Mouse (Mus musculus) mesoderm, embryonic 11.5 days (tissue): Measurements from ENCODE around the gene Gm20388.
"Not testable (repeated sequence)": the region's sequence is repeated elsewhere in the genome, so short reads cannot be mapped to it uniquely, and the experiment has no call there.

ENCODE experiments used
- DNase-seq: peaks from one replicate; pipeline ENCODE4 v3.0.0-alpha.2; 2012; ENCODE audit warnings: low read depth, low spot score

Gene Gm20388

DNA sequence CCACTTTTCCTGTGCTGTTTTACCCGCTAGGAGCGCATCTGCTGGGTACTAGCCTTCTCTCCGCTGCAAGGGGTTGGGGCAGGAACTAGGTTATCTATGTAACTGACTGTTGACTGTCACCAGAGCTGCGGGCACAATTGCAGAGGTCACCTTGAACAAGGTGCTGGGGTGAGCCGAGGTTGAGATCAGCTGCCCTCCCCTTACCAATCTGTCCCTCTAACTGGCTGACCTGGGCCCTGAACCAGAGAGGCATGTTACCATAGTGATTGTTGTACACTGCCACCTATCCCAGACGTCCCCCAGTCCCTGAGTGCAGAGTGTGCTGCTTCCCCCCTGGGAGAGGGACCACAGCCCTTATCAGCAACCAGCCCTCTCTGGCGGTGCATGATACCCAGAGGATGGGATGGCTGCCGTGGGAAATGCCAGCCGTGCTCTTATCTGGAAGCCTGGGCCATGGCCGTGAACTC is 2410.8 kb downstream of the Gm20388 start:
- DNase-seq, result no peak

DNA sequence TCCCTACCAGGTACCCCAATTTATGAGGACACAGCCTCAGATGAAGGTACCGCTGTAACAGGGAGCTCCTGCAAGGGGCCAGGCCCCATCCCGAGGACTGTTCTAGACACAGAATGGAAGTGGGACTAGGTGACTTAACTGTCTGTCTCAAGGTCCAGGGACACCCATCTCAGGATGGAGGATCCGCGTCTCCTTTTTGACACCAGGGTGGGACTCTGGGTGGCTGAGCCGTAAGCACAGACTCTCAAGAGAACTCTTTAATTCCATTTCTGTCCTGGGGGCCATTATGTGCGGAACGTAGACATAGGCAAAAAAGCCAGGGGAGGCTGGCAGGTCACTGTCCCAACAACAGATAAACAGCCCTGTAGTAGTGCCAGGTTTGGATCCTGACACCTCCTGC is 2411.5 kb downstream of the Gm20388 start:
- DNase-seq, result no peak

DNA sequence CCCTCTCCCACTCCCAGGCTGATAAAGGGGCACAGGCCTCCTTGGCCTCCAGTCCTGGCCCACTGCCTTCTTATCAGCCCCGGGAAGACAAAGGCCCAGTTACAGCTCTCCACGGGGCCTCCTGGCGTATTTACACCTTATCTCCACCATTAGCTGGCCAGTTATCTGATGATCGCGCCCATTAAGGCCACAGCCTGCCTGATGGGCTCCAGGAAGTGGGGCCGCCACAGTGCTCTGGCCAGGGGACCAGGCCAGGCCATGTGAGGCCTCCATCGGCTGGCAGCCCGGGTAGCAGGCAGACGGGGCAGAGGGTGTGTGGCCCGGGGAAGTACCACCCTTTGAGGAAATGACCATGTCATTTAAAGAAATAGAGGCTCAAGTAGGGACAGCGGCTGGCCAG is 2412.2 kb downstream of the Gm20388 start:
- DNase-seq, result no peak

DNA sequence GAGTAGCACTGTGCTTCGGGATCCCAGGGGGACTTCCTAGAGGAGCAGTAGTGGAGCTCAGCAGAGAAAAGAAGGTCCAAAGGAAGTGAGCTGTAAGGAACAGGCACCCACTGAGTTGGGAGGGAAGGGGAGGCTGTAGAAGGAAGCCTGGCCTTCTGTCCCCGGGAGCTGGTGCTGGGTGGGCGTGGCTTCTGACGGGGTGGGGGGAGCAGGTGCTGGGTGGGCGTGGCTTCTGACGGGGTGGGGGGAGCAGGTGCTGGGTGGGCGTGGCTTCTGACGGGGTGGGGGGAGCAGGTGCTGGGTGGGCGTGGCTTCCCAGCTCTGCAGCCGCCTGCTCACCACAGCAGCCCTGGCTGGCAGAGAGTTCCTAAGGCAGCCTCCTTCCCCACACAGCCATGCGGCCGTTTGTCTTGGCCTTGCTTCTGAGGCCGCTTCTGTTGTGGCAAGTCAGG is 2413.3 kb downstream of the Gm20388 start:
- DNase-seq, result not testable (repeated sequence)

DNA sequence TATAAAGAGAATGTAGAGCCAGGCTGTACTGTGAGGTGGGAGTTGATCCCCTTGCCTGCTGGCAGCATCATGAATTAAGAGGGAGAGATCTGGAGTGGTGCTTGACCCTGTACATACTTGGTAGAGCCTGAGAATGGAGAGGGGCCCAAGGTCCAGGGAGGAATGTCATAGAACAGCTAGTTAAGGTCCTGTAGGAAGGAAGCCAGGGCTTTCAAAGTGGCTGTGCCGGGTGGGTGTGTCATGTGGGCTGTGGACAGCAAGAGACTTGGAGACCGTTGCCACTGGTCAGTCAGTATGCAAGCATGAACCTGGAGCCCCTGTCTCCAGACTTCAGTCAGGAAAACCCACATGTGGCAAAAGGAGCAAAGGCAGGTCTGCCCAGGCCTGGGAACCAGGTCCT is 2414.6 kb downstream of the Gm20388 start:
- no peak for DNase-seq

DNA sequence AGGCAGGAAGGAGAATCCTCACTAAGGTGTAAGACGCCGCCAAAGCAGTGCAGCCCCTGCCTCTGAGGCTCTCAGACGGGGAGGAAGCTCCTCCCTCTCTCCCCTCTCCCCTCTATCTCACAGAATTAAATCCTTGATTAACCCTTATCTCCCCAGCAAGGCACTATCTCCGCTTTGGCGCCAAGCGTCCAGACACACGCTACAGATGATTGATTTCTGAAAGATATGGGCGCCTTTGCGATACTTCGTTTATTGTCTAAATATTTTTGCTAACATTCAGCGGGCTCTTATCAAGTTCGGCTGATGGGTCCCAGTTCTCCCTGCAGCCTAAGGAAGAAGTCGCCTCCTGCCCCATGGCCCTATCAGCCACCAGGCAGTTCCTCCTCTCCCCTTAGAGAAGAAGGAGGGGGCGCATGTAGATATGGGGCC is 2415.5 kb downstream of the Gm20388 start:
- DNase-seq, result no peak

DNA sequence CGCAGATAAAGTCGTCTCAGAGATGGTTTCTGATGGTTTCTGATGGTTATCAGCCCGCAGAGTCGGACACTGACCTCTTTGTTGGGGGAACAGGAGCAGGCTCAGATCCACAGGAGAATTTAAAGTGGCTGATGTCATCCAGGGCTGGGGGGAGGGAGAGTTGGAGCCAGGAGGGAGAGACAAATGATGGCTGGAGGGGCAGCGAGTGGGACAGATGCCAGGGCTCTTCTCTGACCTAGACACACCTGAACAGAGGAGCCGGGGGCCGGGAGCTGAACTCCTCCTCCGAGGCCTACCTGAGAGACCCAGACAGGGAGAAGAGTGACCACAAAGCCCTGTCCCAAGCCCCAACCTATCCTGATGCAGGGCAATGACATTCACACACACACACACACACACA is 2418.4 kb downstream of the Gm20388 start:
- DNase-seq, result no peak

DNA sequence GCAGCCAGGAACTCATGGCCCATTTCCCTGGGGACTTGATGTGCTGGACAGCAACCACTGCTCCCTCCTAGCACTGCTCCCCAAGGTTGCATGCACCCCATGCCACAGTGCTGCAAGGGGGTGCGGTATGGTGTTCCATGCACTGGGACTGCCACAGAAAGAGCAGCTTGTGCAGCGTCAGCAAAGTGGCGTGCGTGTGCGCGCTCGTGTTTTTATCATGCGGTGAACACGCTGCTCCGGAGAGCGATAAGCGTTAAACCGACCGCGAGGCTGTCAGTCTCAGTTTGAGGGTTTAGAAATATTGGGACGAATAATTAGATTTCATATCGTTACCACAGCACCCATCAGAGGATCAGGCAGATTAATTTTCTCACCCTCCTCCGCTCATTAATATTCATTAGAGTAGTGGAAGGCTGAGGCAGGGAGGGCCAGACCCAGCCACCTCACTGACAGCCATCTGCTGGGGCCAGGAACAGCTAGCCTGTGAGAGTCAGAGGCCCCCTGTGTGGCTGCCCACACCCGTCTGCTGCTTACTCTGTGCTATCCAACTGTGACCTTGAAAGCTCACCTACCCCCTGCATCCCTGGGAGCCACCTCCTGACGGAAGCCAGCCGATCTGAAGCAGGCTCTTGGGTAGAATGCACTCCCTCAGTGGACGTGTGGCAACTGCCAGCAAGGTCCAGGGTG is 2419.1 kb downstream of the Gm20388 start:
- no peak for DNase-seq

DNA sequence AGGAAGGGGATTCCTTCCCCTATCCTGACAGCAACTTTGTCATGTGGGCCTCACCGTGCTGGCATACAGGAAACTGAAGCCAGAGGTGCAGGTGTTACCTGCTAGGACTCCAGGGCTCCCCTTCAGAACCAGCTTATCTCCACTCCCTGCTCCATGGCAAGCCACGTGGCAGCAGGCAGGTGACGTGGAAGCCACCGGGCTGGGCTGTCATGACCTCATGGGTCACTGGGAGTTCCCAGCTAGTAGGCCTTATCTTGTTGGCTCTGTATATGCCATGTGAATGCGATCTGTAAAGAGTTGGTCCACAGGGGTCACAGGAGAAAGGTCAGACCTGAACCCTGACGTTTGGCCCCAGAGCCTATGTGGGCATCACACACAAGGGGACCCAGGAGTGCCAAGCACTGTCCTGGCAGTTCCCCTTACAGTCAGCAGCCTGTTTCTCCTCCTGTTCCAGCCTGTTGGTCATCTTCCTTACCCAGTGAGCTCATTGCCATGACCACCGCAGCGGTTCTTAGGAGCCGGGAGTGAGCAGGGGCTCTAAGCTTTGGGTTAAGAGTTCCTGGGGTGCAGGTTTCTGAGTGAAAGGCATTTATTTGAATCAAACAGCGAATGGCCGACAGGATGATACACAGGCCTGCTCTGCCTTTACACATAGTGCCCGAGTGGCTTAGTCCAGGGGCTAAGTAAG is 2419.9 kb downstream of the Gm20388 start:
- DNase-seq, result no peak

DNA sequence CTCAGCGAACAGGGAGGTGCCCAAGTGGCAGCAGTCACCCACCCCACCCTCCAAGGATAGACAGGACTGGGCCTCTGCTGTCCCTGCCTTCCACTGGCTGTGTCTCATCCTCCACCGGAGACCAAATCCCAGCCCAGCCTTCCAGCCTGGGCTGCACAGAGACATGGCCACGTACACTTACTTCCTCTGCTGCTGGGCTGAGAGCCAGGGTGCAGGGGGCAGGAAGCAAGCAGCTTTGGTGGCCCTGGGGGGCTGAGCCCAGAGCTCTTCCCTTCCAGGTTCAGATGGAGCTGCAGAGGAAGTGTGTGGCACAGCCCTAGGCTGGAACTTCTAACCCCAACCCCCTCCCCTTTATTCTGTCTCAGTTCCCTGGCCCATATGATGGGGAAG is 2420.5 kb downstream of the Gm20388 start:
- no peak for DNase-seq

DNA sequence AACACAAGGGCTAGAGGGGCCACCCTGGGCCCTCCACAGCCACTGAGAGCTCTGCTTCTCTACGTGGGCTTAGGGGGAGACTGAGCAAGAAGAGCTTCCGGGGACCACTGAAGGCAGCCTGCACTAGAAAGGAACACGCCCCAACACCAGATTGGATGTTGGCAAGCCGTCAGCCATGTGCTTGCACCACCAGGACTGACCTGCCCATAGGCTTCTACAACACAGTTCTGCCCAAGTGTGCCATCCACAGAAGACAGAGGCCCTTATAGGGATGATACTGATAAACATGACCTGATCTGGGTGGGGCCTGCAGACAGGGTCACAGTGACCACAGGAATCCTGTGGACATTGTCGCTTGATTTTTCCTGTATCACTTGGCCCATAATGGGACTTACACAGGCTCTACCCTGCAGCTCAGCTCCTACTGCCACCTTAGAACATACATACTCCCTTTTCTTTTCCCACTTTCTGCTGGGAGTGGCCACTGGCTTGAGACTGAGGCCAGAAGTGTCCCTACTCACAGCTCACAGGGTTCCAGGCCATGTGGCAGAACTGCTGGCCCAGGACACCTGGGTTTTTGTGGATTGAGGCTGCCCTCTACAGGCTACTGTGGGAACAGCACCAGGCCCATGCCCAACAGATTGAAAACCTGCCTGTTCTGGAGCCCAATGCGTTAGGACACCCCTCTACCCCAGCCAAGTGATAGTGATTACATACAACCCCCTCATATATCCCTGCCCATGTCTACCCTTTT is 2422.3 kb downstream of the Gm20388 start:
- peak; percentile 78 for DNase-seq

DNA sequence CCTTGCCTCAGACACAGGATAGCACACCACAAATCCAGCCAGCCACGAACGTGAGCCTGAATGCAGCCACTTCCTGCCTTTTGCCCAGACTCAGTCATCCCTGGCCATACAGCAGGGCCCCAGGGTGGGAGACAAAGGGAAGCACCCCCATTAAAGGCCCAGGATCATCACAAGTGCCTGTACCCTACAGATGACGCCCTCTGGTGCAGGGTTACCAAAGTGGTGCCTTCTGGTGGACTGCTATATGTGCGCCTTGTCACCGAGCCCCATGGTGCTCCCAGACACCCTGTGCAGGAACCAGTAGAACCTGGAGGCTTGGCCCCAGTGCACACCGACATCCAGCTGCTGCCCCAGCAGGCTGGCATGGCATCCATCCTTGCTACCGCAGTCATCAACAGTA is 2422.9 kb downstream of the Gm20388 start:
- no peak for DNase-seq

DNA sequence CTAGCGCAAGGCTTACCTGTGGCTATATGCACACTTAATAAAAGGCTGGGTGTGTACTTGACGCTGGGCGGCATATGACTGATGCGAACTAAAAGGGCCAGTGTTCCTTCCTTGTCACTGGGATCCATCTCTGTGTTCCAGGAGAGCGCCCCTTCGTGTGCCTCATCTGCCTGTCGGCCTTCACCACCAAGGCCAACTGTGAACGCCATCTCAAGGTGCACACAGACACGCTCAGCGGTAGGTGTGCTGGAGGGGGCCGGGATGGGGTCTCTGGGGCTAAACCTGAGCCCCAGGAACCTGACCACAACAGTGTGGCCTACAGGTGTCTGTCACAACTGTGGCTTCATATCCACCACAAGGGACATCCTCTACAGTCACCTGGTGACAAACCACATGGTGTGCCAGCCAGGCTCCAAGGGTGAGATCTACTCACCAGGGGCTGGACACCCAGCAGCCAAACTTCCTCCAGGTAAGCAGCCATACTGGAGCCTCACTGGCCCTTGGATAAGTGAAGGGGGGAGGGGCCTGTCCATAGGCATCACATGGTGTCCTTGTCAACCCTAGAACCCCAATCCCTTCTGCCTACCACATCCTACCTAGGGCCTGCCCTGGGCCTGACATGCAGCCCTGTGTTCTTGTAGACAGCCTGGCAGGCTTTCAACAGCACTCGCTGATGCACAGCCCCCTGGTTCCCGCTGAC is 2424.3 kb downstream of the Gm20388 start:
- DNase-seq, result no peak

DNA sequence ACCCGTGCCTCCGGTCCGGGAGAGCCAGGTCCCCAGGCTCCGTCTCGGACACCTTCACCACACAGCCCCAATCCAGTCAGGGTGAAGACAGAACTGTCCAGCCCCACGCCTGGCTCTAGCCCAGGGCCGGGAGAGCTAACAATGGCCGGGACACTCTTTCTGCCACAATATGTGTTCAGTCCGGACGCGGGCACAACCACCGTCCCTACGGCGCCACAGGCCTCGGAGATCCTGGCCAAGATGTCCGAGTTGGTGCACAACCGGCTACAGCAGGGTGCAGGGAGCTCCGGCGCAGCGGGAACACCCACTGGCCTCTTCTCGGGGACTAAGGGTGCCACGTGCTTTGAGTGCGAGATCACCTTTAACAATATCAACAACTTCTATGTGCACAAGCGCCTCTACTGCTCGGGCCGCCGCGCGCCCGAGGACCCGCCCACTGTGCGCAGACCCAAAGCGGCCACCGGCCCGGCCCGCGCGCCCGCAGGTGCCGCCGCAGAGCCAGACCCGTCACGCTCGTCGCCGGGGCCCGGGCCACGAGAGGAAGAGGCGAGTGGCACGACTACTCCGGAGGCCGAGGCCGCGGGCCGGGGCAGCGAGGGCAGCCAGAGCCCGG is 2425.1 kb downstream of the Gm20388 start:
- DNase-seq, result no peak

DNA sequence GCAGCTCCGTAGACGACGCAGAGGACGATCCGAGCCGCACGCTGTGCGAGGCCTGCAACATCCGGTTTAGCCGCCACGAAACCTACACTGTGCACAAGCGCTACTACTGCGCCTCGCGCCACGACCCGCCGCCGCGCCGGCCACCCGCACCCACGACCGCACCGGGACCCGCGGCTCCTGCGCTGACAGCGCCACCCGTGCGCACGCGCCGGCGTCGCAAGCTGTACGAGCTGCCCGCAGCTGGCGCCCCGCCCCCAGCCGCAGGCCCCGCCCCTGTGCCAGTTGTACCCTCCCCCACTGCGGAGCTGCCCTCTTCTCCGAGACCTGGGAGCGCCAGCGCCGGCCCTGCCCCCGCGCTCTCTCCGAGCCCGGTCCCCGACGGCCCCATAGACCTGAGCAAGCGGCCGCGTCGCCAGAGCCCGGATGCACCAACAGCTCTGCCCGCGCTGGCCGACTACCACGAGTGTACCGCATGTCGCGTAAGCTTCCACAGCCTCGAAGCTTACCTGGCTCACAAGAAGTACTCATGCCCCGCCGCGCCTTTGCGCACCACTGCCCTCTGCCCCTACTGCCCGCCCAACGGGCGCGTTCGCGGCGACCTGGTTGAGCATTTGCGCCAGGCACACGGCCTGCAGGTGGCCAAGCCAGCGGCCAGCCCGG is 2425.7 kb downstream of the Gm20388 start:
- peak; percentile 71 for DNase-seq

DNA sequence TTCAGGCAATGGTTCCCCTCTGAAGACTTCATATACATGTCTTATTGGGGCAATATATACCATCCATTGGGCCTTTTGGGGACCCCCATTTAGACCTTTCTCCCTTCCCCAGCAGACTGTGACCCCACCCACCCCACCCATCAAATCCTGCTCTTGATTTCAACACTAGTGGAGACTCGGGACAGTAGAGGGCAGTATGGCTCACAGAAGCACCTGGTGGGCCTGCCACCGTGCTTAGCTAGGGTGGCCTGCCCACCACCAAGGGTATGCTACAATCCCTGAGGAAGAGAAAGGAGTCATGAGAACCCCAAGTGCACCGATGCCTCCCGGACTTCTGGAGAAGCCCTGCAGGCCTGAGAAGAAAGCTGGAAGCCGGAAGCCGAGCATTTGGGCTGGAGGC is 2428.2 kb downstream of the Gm20388 start:
- DNase-seq, result no peak

DNA sequence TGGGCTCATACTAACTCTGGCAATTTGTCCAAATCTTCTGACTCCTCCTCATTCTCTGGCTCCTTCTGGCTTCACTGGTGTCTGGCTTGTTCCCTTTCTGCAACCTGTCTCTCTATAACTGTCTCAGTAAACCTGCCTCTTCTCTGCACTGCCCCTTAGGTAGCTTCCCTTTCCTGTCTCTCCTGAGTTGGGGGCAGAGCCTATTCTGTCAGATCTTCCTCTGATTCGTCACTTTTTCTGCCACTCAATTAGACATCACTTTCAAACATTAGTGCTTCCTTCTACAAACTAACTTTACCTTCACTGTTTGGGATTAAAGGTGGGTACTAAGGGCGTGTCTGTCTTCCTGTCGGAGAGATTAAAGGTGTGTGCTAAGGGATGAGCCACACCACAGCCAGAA is 2430.1 kb downstream of the Gm20388 start:
- DNase-seq, result no peak

DNA sequence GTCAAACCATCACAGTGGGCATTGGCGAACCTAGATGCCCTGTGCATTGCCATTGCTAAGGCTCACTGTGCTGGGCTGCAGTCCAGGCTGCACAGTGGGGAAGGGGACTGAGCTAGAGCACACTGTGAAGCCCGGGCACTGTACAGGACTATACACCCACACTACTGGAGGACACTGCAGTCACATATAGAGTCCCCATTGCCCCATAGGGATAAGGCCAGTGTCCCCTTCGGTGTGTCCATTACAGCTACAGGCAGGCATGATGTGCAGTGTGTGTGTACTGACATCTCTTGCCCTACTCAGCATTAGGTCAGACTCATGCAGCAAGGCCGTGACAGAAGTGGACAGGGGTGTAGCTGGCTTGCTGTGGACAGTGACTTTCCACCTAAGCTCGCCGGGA is 2431.1 kb downstream of the Gm20388 start:
- DNase-seq, result no peak

DNA sequence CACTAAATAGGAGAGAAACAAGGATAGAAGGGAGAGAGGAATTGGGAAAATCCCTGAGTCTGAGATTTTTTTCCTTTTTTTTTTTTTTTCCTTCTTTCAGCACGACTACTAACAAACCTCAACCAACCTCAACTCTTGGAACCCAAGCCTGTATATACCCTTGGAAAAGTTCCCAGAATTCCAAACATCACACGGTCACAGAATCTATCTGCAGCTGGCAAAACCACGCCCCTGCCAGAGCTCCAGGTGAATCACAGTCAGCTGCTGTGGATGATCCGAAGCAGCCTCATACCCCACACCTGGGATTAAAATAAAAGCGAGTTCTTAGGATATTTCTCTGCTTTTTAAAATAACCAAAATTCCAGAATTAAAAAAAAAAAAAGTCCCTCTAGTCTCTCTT is 2431.7 kb downstream of the Gm20388 start:
- no peak for DNase-seq

DNA sequence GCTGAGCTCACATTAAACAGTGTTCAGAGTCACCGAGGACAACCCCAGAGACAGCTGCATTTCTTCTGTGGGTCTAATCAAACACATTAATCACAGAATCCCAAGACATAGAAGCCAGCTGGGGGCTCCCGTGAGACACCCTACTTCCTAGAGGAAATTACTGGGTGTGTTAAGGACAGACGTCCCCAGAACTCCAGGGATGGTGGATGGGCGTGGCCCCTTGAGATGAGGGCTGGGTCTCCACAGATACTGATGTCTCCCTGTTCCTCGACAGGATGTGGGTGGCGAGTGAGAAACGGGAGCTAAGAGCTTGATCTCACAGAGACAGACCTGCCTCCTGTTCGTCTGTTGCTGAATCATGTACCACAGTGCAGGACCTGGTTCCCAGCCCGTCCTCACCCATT is 2432.2 kb downstream of the Gm20388 start:
- DNase-seq, result no peak

DNA sequence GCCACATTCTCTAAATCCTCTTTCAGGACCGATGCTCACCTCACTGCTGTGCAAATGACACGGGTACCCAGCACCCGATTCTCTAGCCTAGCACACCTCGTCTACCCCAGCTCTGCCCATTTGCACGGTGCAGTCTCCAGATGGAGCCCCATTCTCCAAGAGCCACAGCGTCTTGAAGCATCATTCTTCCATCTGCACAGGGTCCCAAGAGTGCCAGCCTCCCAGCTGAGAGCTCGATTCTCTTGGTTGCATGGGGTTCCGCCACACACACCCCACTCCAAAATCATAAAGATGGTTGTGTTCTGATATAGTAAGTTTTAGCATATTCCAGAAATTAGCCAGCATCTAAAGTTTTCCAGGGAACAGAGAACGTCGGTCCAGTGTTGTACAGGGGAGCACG is 2432.7 kb downstream of the Gm20388 start:
- no peak for DNase-seq
